Mouse (Mus musculus) forebrain, embryonic 13.5 days (tissue): Measurements from ENCODE around the gene Nelfe. TPM values are rescaled to one million over a fixed set of nuclear protein-coding genes. Genes with fewer than 3 reads are reported as not detected.
"Not testable (repeated sequence)": the region's sequence is repeated elsewhere in the genome, so short reads cannot be mapped to it uniquely, and the experiment has no call there.

Experiments
- ATAC-seq: fragments of 200-750 bp; cut with Nextera tagmentation; 2 replicates; pipeline ENCODE4 v1.8.0; 2017
- H3K27ac ChIP-seq: fragments of 300-500 bp; sonication (generic); 2 replicates; pipeline ENCODE4 v1.5.1; 2015; ENCODE audit warnings: inconsistent platforms, mild to moderate bottlenecking, moderate library complexity
- H3K27me3 ChIP-seq: fragments of 300-500 bp; sonication (generic); 2 replicates; pipeline ENCODE4 v1.6.1; 2015; ENCODE audit warnings: mild to moderate bottlenecking, inconsistent platforms
- H3K36me3 ChIP-seq: fragments of 300-500 bp; sonication (generic); 2 replicates; pipeline ENCODE4 v1.6.1; 2015; ENCODE audit warnings: mild to moderate bottlenecking, inconsistent platforms; ENCODE audit not compliant: poor library complexity, severe bottlenecking
- H3K4me1 ChIP-seq: fragments of 300-500 bp; sonication (generic); 2 replicates; pipeline ENCODE4 v1.6.1; 2015; ENCODE audit warnings: inconsistent platforms
- H3K4me2 ChIP-seq: fragments of 300-500 bp; sonication (generic); 2 replicates; pipeline ENCODE4 v1.6.1; 2015; ENCODE audit warnings: inconsistent platforms, mild to moderate bottlenecking, moderate library complexity
- H3K4me3 ChIP-seq: fragments of 300-500 bp; sonication (generic); 2 replicates; pipeline ENCODE4 v1.5.1; 2015; ENCODE audit warnings: mild to moderate bottlenecking, inconsistent platforms
- H3K9ac ChIP-seq: fragments of 300-500 bp; sonication (generic); 2 replicates; pipeline ENCODE4 v1.6.1; 2015; ENCODE audit warnings: mild to moderate bottlenecking, inconsistent platforms
- H3K9me3 ChIP-seq: fragments of 300-500 bp; sonication (generic); replicated peaks from 2 replicates; pipeline ENCODE4 v1.6.1; 2016; ENCODE audit warnings: inconsistent platforms
- WGBS: fragments of 180-500 bp; shearing (Covaris S2); methylation state at CpG from one replicate; pipeline ENCODE4 v1.1.7; 2015; 5-methylcytosine and 5-hydroxymethylcytosine counted together
- polyA plus RNA-seq: library from polyadenylated mRNA; unstranded; fragments of >200 nt; fragmentation: Nextera tagmentation; extraction: Ambion mirVana; gene quantifications from 2 replicates; pipeline ENCODE4 v1.2.1, GENCODE M21; 2015

The Nelfe gene
- polyA plus RNA-seq = 106 and 109 TPM in 2 replicates

- peak within 1 kb of the TSS; percentile 96 for H3K4me2 ChIP-seq
- H3K4me3 ChIP-seq = peak within 1 kb of the TSS; percentile 81
- peak within 1 kb of the TSS; percentile 85 for H3K9ac ChIP-seq
- H3K27ac ChIP-seq = peak within 1 kb of the TSS; percentile 6; the same call in 1 of the 2 replicates
- peaks cover 23% of the 10 kb centered on the region for H3K4me1 ChIP-seq
- WGBS = under 1% methylated on average over 54 of the region's 65 CpGs
- H3K9me3 ChIP-seq = no peaks in the 10 kb centered on the region
- ATAC-seq = peak; percentile 98
- peaks cover 61% of the 10 kb centered on the region for H3K36me3 ChIP-seq
- H3K27me3 ChIP-seq = no peaks in the 10 kb centered on the region
Observed at GRCm38 (mm10) chr17:34849722-34850516, at the start of gene Nelfe, which contains the start of gene Skiv2l. Gene Nelfe (plus strand): TSS chr17:34850391. Gene Skiv2l (minus strand): TSS chr17:34850210.

GRCm38 (mm10) chr17:34800781-34801305, 49.3 kb upstream of the Nelfe start:
- not testable (repeated sequence) for H3K27me3 ChIP-seq, H3K4me3 ChIP-seq, H3K9me3 ChIP-seq, H3K4me1 ChIP-seq, H3K36me3 ChIP-seq, ATAC-seq, H3K9ac ChIP-seq, H3K4me2 ChIP-seq, H3K27ac ChIP-seq
- 97% methylated on average over 16 of the region's 16 CpGs for WGBS

GRCm38 (mm10) chr17:34802756-34803155, 47.4 kb upstream of the Nelfe start:
- 92% methylated on average over 9 of the region's 9 CpGs for WGBS
- not testable (repeated sequence) for H3K27me3 ChIP-seq, H3K4me1 ChIP-seq, H3K36me3 ChIP-seq, H3K9me3 ChIP-seq, H3K27ac ChIP-seq, H3K4me2 ChIP-seq, H3K4me3 ChIP-seq, ATAC-seq, H3K9ac ChIP-seq

GRCm38 (mm10) chr17:34803367-34803766, 46.8 kb upstream of the Nelfe start:
- not testable (repeated sequence) for H3K9me3 ChIP-seq, H3K4me2 ChIP-seq, H3K4me3 ChIP-seq, H3K4me1 ChIP-seq, H3K27me3 ChIP-seq, H3K9ac ChIP-seq, H3K27ac ChIP-seq, H3K36me3 ChIP-seq, ATAC-seq
- WGBS = 91% methylated on average over 6 of the region's 6 CpGs

- not testable (repeated sequence) for H3K4me2 ChIP-seq, H3K36me3 ChIP-seq, H3K9ac ChIP-seq, H3K9me3 ChIP-seq, H3K27me3 ChIP-seq, ATAC-seq, H3K27ac ChIP-seq, H3K4me3 ChIP-seq, H3K4me1 ChIP-seq
- WGBS = 82% methylated on average over 3 of the region's 6 CpGs
Observed at GRCm38 (mm10) chr17:34804301-34804700, 45.9 kb upstream of the Nelfe start, which contains the start of gene Cyp21a1. Gene Cyp21a1 (minus strand): TSS chr17:34804561.

- no peak overlapping the region for H3K9ac ChIP-seq
- 74% methylated on average over 6 of the region's 6 CpGs for WGBS
- H3K4me3 ChIP-seq = no peak overlapping the region
- peaks cover 8% of the 10 kb centered on the region for H3K9me3 ChIP-seq
- no peak overlapping the region for H3K27ac ChIP-seq
- no peak overlapping the region for H3K4me2 ChIP-seq
- H3K4me1 ChIP-seq = no peaks in the 10 kb centered on the region
- H3K27me3 ChIP-seq = no peaks in the 10 kb centered on the region
- ATAC-seq = no peak
- H3K36me3 ChIP-seq = no peaks in the 10 kb centered on the region
Observed at GRCm38 (mm10) chr17:34804871-34805562, 45.2 kb upstream of the Nelfe start.

GRCm38 (mm10) chr17:34807176-34807575, 43.0 kb upstream of the Nelfe start:
- Histone ChIP-seq H3K9ac (no peak overlapping the region), H3K4me1 (no peaks in the 10 kb centered on the region), H3K27ac (no peak overlapping the region), H3K27me3 (no peaks in the 10 kb centered on the region), H3K36me3 (no peaks in the 10 kb centered on the region), H3K4me2 (no peak overlapping the region), H3K4me3 (no peak overlapping the region), H3K9me3 (peaks cover 8% of the 10 kb centered on the region)
- 79% methylated on average over 3 of the region's 3 CpGs for WGBS
- no peak for ATAC-seq

GRCm38 (mm10) chr17:34808599-34809205, 41.5 kb upstream of the Nelfe start:
- no peaks in the 10 kb centered on the region for H3K27me3 ChIP-seq
- H3K4me2 ChIP-seq = no peak overlapping the region
- H3K27ac ChIP-seq = no peak overlapping the region
- no peaks in the 10 kb centered on the region for H3K4me1 ChIP-seq
- H3K4me3 ChIP-seq = no peak overlapping the region
- no peaks in the 10 kb centered on the region for H3K36me3 ChIP-seq
- no peak for ATAC-seq
- WGBS = 81% methylated on average over 6 of the region's 6 CpGs
- H3K9me3 ChIP-seq = peaks cover 8% of the 10 kb centered on the region
- H3K9ac ChIP-seq = no peak overlapping the region

- not testable (repeated sequence) for H3K36me3 ChIP-seq, H3K27ac ChIP-seq, H3K4me2 ChIP-seq, H3K27me3 ChIP-seq, H3K9ac ChIP-seq, H3K4me1 ChIP-seq, ATAC-seq, H3K9me3 ChIP-seq, H3K4me3 ChIP-seq
- 84% methylated on average over 5 of the region's 5 CpGs for WGBS
Observed at GRCm38 (mm10) chr17:34810411-34810810, 39.8 kb upstream of the Nelfe start.

GRCm38 (mm10) chr17:34810811-34811210, 39.4 kb upstream of the Nelfe start:
- not testable (repeated sequence) for H3K27ac ChIP-seq, H3K36me3 ChIP-seq, ATAC-seq, H3K4me3 ChIP-seq, H3K9ac ChIP-seq, H3K27me3 ChIP-seq, H3K9me3 ChIP-seq, H3K4me2 ChIP-seq, H3K4me1 ChIP-seq
- 77% methylated on average over 8 of the region's 8 CpGs for WGBS

GRCm38 (mm10) chr17:34811275-34811674, 38.9 kb upstream of the Nelfe start:
- Histone ChIP-seq H3K4me1 (no peaks in the 10 kb centered on the region), H3K27ac (no peak overlapping the region), H3K27me3 (no peaks in the 10 kb centered on the region), H3K9ac (no peak overlapping the region), H3K4me3 (no peak overlapping the region), H3K9me3 (no peaks in the 10 kb centered on the region), H3K36me3 (no peaks in the 10 kb centered on the region), H3K4me2 (no peak overlapping the region)
- ATAC-seq = no peak
- WGBS = 75% methylated on average over 15 of the region's 15 CpGs

- not testable (repeated sequence) for H3K4me2 ChIP-seq, H3K9me3 ChIP-seq, H3K27ac ChIP-seq, ATAC-seq, H3K4me1 ChIP-seq, H3K36me3 ChIP-seq, H3K9ac ChIP-seq, H3K4me3 ChIP-seq, H3K27me3 ChIP-seq
- 64% methylated on average over 12 of the region's 12 CpGs for WGBS
Observed at GRCm38 (mm10) chr17:34813747-34814146, 36.4 kb upstream of the Nelfe start.
